Mouse (Mus musculus): ENCODE measurements around the gene Dcst1. TPM values are rescaled to one million over a fixed set of nuclear protein-coding genes. Genes with fewer than 3 reads are reported as not detected.

Dcst1 gene
- 0.07 and 0.17 TPM in 2 replicates for polyA plus RNA-seq (2012; rRNA removed)

GRCm38 (mm10) chr3:89365153-89365485 is at the start of gene Dcst1:
Gene Dcst1, minus strand, starts transcription at chr3:89365253.

GRCm38 (mm10) chr3:89411490-89412393 is 46.7 kb upstream of the Dcst1 start, which contains the start of gene Flad1:
Gene Flad1, minus strand, starts transcription at chr3:89411870.

GRCm38 (mm10) chr3:89402693-89403092 is 37.6 kb upstream of the Dcst1 start, which contains the start of gene Lenep:
Gene Lenep, minus strand, starts transcription at chr3:89402793.

DNA sequence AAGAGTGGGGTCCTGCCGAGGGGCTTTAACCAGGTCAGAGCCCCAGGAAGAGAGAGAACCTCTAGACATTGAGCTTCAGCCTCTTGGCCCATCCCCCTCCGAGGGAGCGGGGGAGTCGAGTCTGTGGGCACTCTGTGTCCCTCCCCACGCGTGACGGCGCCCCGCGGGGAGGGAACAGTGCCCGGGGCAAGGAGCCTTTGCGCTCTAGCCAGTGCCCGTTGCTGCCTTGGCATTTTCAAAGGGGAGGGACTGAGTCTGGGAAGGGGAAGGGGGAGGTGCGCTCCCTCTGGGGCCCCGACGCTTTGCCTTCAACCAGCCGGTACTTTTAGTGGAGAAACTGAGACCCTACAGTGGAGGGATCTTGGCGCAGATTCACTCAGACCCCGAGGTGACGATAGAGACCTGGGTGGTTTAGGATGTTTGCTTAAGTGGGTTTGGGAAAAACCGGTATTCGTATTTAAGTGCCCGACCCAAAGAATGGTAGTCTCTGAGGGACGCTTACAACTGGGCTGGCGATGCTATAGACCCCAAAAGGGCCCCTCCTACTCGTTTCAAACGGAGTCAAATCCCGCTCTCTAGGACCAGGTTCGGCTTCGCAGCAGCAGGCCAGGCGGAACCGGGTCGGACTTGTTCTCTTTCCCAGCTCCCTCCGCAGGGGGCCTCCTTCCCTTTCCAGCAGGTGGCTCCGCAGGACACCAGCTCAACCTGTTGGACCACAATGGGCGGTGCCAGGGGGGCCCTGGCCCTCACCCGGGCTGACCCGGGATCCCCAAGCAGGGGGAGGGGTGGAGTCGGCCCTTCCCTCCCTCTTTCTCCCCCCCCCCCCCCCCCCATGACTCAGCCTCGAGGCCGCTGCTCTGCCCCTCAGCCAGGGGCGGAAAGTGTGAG is 29.2 kb upstream of the Dcst1 start, which contains the start of gene Zbtb7b:
Zbtb7b (minus strand) TSS at position 771 of the 888 bp plus-strand sequence.

DNA sequence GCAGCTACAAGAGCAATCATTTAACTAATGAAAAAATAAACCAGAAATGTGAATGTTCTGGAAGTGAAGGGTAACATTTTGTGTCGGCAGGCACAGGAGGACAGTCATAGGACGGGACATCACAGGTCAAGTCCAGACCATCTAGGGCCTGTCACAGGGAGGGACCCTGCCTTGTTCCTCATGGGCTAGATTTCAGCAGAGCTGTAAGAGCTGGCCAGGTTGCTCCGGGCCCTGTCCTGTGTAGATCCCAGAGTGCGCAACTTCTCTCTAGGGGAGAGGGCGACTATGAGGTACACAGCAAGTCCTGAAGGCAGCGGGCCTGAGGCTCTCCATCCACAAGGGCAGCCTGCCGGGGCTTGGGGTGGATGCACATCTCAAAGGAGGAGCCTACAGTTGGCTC is 3.4 kb downstream of the Dcst1 start, which contains the start of gene Dcst2:
Dcst2 (plus strand) TSS at position 301 of the 400 bp plus-strand sequence.

DNA sequence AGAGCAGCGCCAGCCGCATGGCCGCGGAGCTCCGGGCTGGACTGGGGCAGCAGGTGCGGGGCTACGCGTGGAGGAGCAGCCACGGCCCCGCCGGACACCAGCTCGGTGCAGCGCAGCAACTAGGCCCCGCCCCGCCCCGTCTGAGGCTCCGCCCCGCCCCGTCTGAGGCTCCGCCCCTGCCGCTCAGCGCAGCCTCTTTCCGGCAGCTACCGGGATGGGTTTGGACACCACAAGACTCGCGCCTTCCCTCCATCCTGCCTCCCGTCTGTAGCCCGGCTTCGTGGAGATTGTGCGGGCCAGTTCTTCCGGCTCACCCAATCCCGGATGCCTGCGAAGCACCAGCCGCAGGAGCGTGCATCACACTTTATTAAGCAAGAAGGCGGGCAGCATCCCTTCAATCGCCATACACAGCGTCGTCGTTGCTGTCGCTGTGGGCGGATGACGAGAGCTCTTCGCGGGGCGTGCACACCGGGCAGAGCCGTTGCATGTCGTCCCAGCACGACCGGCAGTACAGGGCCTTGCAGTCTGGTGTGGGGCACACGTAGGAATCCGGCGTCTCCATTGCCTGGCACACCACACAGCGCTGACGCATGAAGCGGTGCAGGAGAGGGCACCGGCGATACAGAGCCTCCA is 15.1 kb downstream of the Dcst1 start, which contains the start of gene Adam15:
Adam15 (minus strand) TSS at position 128 of the 633 bp plus-strand sequence.

DNA sequence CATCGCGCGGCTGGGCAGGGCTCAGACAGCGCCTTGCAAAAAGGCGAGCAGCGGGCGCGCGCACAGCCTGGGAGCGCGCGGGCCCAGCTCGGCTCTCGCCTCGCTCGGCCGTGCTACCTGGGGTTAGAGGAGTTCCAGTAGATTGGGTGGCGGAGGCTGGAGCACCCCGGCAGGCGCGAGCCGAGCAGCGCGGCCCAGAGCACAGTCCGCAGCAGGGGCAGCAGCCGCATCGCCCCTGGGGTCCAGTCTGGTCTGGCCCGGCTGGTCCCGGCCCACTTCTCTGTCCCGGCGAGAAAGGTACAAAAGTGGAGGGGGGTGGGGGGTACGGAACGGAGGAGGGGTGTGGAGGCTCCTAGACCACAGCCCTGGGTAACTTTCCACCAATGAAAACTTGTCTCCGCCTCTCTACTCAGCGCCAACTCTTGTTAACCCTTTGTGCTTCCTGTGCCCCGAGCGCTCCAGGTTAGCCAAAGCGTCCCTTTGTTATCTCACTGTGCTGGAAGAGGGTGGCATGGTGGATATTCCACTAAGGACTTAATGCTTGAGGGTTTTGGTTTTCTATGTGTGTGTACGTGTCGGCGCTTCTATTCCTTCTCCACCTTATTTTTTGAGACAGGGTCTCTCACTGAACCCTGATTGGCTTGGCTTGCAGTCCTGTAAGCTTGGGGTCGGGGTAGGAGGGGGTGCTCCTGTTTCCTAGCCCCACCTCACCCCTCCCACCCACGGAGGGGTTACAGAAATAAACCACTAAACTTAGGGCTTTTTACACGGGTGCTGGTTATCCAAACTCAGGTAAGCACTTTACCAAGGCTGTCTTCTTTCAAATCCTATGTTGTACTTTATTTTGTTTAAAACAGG is 27.1 kb downstream of the Dcst1 start, which contains the start of gene Efna4:
Efna4 (minus strand) TSS at position 308 of the 858 bp plus-strand sequence.

DNA sequence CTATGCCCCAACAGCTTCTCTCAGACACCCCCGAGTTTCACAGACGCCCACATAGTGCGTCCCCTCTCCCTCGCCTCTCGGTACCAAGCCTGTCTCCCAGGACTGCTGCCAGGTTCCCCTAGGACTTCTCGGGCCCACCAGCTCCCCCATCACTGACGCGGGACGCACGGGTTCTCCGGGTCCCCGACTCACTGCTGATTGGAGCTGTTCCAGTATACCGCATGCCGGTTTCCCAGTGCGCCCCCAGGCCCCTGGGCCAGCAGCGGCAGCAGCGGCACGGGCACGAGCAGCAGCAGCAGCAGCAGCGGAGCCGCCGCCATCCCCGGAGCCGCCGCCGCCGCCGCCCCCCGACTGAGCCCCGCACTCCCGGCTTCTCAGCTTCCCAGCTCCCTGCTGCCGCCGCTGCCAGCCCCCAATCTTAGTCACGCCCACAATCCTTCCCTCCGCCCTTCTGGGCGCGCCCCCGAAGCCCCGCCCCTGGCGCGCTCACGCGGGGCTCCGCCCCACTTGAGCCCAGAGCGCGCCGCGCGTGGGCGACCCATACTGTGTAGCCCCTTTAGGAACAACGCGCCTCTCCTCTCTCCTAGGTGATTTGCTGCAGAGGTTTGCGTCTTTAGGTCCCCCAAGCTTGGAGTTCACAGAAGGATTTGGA is 42.4 kb downstream of the Dcst1 start, which contains the start of gene Efna3:
Efna3 (minus strand) TSS at position 452 of the 652 bp plus-strand sequence.

Other genes starting within 250 kb of the Dcst1 start
- gene Pklr, start 229.1 kb downstream of the Dcst1 start, polyA plus RNA-seq (2012; rRNA removed) = 0.15 and 0.17 TPM in 2 replicates
- 66.1 and 76.8 TPM in 2 replicates for gene Hcn3, start 205.1 kb downstream of the Dcst1 start, polyA plus RNA-seq (2012; rRNA removed)
- gene Clk2, start 200.5 kb downstream of the Dcst1 start, polyA plus RNA-seq (2012; rRNA removed) = 79.8 and 84.1 TPM in 2 replicates
- 116 and 120 TPM in 2 replicates for gene Scamp3, start 187.8 kb downstream of the Dcst1 start, polyA plus RNA-seq (2012; rRNA removed)
- gene Fam189b, start 182.1 kb downstream of the Dcst1 start, polyA plus RNA-seq (2012; rRNA removed) = 67.2 and 68.9 TPM in 2 replicates
- gene Gba, start 162.3 kb downstream of the Dcst1 start, polyA plus RNA-seq (2012; rRNA removed) = 49.4 and 52.2 TPM in 2 replicates
- gene Thbs3, start 150.1 kb downstream of the Dcst1 start, polyA plus RNA-seq (2012; rRNA removed) = 223 and 225 TPM in 2 replicates
- 145 and 148 TPM in 2 replicates for gene Mtx1, start 138.2 kb downstream of the Dcst1 start, polyA plus RNA-seq (2012; rRNA removed)
- 4.5 and 5.8 TPM in 2 replicates for gene Muc1, start 136.2 kb downstream of the Dcst1 start, polyA plus RNA-seq (2012; rRNA removed)
- 101 TPM in 2 replicates for gene Krtcap2, start 119.3 kb downstream of the Dcst1 start, polyA plus RNA-seq (2012; rRNA removed)
- gene Trim46, start 118.9 kb downstream of the Dcst1 start, polyA plus RNA-seq (2012; rRNA removed) = 113 and 137 TPM in 2 replicates
- gene Dpm3, start 105.9 kb downstream of the Dcst1 start, polyA plus RNA-seq (2012; rRNA removed) = 140 and 171 TPM in 2 replicates
- gene Slc50a1, start 94.7 kb downstream of the Dcst1 start, polyA plus RNA-seq (2012; rRNA removed) = 53.7 and 53.8 TPM in 2 replicates
- 7.8 and 8.6 TPM in 2 replicates for gene Efna1, start 84.1 kb downstream of the Dcst1 start, polyA plus RNA-seq (2012; rRNA removed)
- gene Efna3, start 42.3 kb downstream of the Dcst1 start, polyA plus RNA-seq (2012; rRNA removed) = 94.2 and 96.9 TPM in 2 replicates
- gene Efna4, start 27.2 kb downstream of the Dcst1 start, polyA plus RNA-seq (2012; rRNA removed) = 12.3 and 13.4 TPM in 2 replicates
- gene Adam15, start 15.3 kb downstream of the Dcst1 start, polyA plus RNA-seq (2012; rRNA removed) = 103 and 104 TPM in 2 replicates
- gene Dcst2, start 3.3 kb downstream of the Dcst1 start, polyA plus RNA-seq (2012; rRNA removed) = 0.28 and 0.30 TPM in 2 replicates
- 3.4 and 3.7 TPM in 2 replicates for gene Zbtb7b, start 29.5 kb upstream of the Dcst1 start, polyA plus RNA-seq (2012; rRNA removed)
- 3.1 and 3.7 TPM in 2 replicates for gene Lenep, start 37.5 kb upstream of the Dcst1 start, polyA plus RNA-seq (2012; rRNA removed)
- gene Flad1, start 46.6 kb upstream of the Dcst1 start, polyA plus RNA-seq (2012; rRNA removed) = 40.6 and 41.9 TPM in 2 replicates
- 57.5 and 61.0 TPM in 2 replicates for gene Cks1b, start 53.1 kb upstream of the Dcst1 start, polyA plus RNA-seq (2012; rRNA removed)
- gene Shc1, start 53.2 kb upstream of the Dcst1 start, polyA plus RNA-seq (2012; rRNA removed) = 19.4 and 22.6 TPM in 2 replicates
- gene Pygo2, start 65.0 kb upstream of the Dcst1 start, polyA plus RNA-seq (2012; rRNA removed) = 65.5 and 66.0 TPM in 2 replicates
- gene Pbxip1, start 71.5 kb upstream of the Dcst1 start, polyA plus RNA-seq (2012; rRNA removed) = 10.4 and 13.0 TPM in 2 replicates
- 110 and 117 TPM in 2 replicates for gene Pmvk, start 89.3 kb upstream of the Dcst1 start, polyA plus RNA-seq (2012; rRNA removed)
- 12.9 and 13.2 TPM in 2 replicates for gene Kcnn3, start 154.9 kb upstream of the Dcst1 start, polyA plus RNA-seq (2012; rRNA removed)